Mouse (Mus musculus) MEL (cell line): ENCODE results near the gene Pcx. TPM values are rescaled to one million over a fixed set of nuclear protein-coding genes. Genes with fewer than 3 reads are reported as not detected.

Source experiments
- DNase-seq: peaks from one replicate; pipeline ENCODE4 v3.0.0; 2011; ENCODE audit warnings: low read depth, low spot score
- H3K27ac ChIP-seq: 2 replicates; pipeline ENCODE4 v1.5.1; 2012; ENCODE audit warnings: low read depth, mild to moderate bottlenecking, control low read depth, low read length, moderate library complexity; ENCODE audit not compliant: control insufficient read depth
- H3K27me3 ChIP-seq, 2 experiments: fragments of 150-350 bp in 1 of 2; sonication (generic) in 1 of 2; 2 replicates each; pipeline ENCODE4 v1.6.1; 2012; ENCODE audit warnings: low read length in 2 of 2, mild to moderate bottlenecking in 2 of 2, improper control_type of control experiment in 1 of 2, moderate library complexity in 1 of 2; ENCODE audit not compliant: insufficient read depth in 2 of 2, control insufficient read depth in 1 of 2
- H3K36me3 ChIP-seq, 2 experiments: 2 replicates each; pipeline ENCODE4 v1.6.1; 2012 to 2014; ENCODE audit warnings: low read length in 2 of 2, improper control_type of control experiment in 1 of 2, inconsistent platforms in 1 of 2, mild to moderate bottlenecking in 1 of 2; ENCODE audit not compliant: insufficient read depth in 2 of 2, control insufficient read depth in 1 of 2
- H3K4me1 ChIP-seq, 2 experiments: fragments of 150-350 bp in 1 of 2; sonication (generic) in 1 of 2; 2 replicates each; pipeline ENCODE4 v1.6.1; 2012; ENCODE audit warnings: low read length in 2 of 2, improper control_type of control experiment in 1 of 2, mild to moderate bottlenecking in 1 of 2; ENCODE audit not compliant: insufficient read depth in 2 of 2, control insufficient read depth in 1 of 2
- H3K4me3 ChIP-seq, 2 experiments: fragments of 150-350 bp in 1 of 2; sonication (generic) in 1 of 2; 2 replicates each; pipeline ENCODE4 v1.5.1; 2012; ENCODE audit warnings: low read depth in 2 of 2, low read length in 2 of 2, mild to moderate bottlenecking in 2 of 2, moderate library complexity in 2 of 2, control low read depth in 1 of 2, improper control_type of control experiment in 1 of 2; ENCODE audit not compliant: control insufficient read depth in 1 of 2, insufficient read depth in 1 of 2
- H3K79me2 ChIP-seq: 2 replicates; pipeline ENCODE4 v1.6.1; 2012; ENCODE audit warnings: mild to moderate bottlenecking, low read length, moderate library complexity; ENCODE audit not compliant: control insufficient read depth, poor library complexity, insufficient read depth
- H3K9ac ChIP-seq: 2 replicates; pipeline ENCODE4 v1.6.1; 2012; ENCODE audit warnings: low read depth, mild to moderate bottlenecking, control low read depth, low read length, moderate library complexity; ENCODE audit not compliant: control insufficient read depth, poor library complexity, severe bottlenecking
- H3K9me3 ChIP-seq: fragments of 150-350 bp; sonication (generic); replicated peaks from 2 replicates; pipeline ENCODE4 v1.6.1; 2012; ENCODE audit warnings: mild to moderate bottlenecking, low read length, improper control_type of control experiment, moderate library complexity; ENCODE audit not compliant: insufficient read depth
- CHD1 ChIP-seq: IDR thresholded peaks from 2 replicates; pipeline ENCODE4 v1.6.1; 2012; ENCODE audit warnings: low read depth, mild to moderate bottlenecking, inconsistent platforms, low read length, improper control_type of control experiment
- CHD2 ChIP-seq: IDR thresholded peaks from 2 replicates; pipeline ENCODE4 v1.6.1; 2011; ENCODE audit warnings: low read length, improper control_type of control experiment
- GABPA ChIP-seq: IDR thresholded peaks from 2 replicates; pipeline ENCODE4 v1.6.1; 2012; ENCODE audit warnings: low read depth, mild to moderate bottlenecking, inconsistent platforms, low read length, improper control_type of control experiment, moderate library complexity
- HCFC1 ChIP-seq: IDR thresholded peaks from 2 replicates; pipeline ENCODE4 v1.6.1; 2012; ENCODE audit warnings: low read depth, mild to moderate bottlenecking, inconsistent platforms, low read length, improper control_type of control experiment, moderate library complexity
- JUND ChIP-seq: IDR thresholded peaks from 2 replicates; pipeline ENCODE4 v1.6.1; 2011; ENCODE audit warnings: low read depth, mild to moderate bottlenecking, improper control_type of control experiment, low read length
- KAT2A ChIP-seq: conservative IDR thresholded peaks from 2 replicates; pipeline ENCODE4 v1.6.1; 2012; ENCODE audit warnings: low read depth, low read length, improper control_type of control experiment, inconsistent platforms
- MAX ChIP-seq: IDR thresholded peaks from 2 replicates; pipeline ENCODE4 v1.6.1; 2011; ENCODE audit warnings: low read length, improper control_type of control experiment
- MXI1 ChIP-seq: IDR thresholded peaks from 2 replicates; pipeline ENCODE4 v1.6.1; 2011; ENCODE audit warnings: mild to moderate bottlenecking, low read depth, low read length, improper control_type of control experiment
- MYB ChIP-seq: IDR thresholded peaks from 2 replicates; pipeline ENCODE4 v1.6.1; 2011; ENCODE audit warnings: mild to moderate bottlenecking, low read depth, low read length, improper control_type of control experiment
- MYC ChIP-seq: IDR thresholded peaks from 2 replicates; pipeline ENCODE4 v1.6.1; 2011; ENCODE audit warnings: low read depth, mild to moderate bottlenecking, low read length, improper control_type of control experiment, moderate library complexity
- NELFE ChIP-seq: IDR thresholded peaks from 2 replicates; pipeline ENCODE4 v1.6.1; 2011; ENCODE audit warnings: low read depth, low read length, improper control_type of control experiment
- NRF1 ChIP-seq: IDR thresholded peaks from 2 replicates; pipeline ENCODE4 v1.6.1; 2014; ENCODE audit warnings: low read depth, mild to moderate bottlenecking, inconsistent platforms, low read length, improper control_type of control experiment, moderate library complexity; ENCODE audit not compliant: poor library complexity, insufficient read depth, severe bottlenecking
- POLR2A ChIP-seq, 2 experiments: IDR thresholded peaks; 2 replicates each; pipeline ENCODE4 v1.6.1; 2011 to 2012; ENCODE audit warnings: low read length in 2 of 2, mild to moderate bottlenecking in 2 of 2, control low read depth in 1 of 2, improper control_type of control experiment in 1 of 2, low read depth in 1 of 2, moderate library complexity in 1 of 2; ENCODE audit not compliant: control insufficient read depth in 1 of 2, insufficient read depth in 1 of 2, poor library complexity in 1 of 2
- POLR2AphosphoS2 ChIP-seq: IDR thresholded peaks from 2 replicates; pipeline ENCODE4 v1.6.1; 2011; ENCODE audit warnings: low read length, improper control_type of control experiment
- POLR2AphosphoS5 ChIP-seq: IDR thresholded peaks from 2 replicates; pipeline ENCODE4 v1.6.1; 2012; ENCODE audit warnings: low read depth, borderline replicate concordance, mild to moderate bottlenecking, inconsistent platforms, low read length, moderate library complexity, mixed read lengths
- RCOR1 ChIP-seq: IDR thresholded peaks from 2 replicates; pipeline ENCODE4 v1.6.1; 2012; ENCODE audit warnings: low read depth, mild to moderate bottlenecking, inconsistent platforms, low read length, improper control_type of control experiment
- SIN3A ChIP-seq: IDR thresholded peaks from 2 replicates; pipeline ENCODE4 v1.6.1; 2012; ENCODE audit warnings: low read length, improper control_type of control experiment, inconsistent platforms
- SMC3 ChIP-seq: IDR thresholded peaks from 2 replicates; pipeline ENCODE4 v1.6.1; 2011; ENCODE audit warnings: low read depth, low read length, improper control_type of control experiment
- TAL1 ChIP-seq: IDR thresholded peaks from 2 replicates; pipeline ENCODE4 v1.6.1; 2012; ENCODE audit warnings: mild to moderate bottlenecking, inconsistent platforms, low read length, moderate library complexity, mixed read lengths
- TCF12 ChIP-seq: IDR thresholded peaks from 2 replicates; pipeline ENCODE4 v1.6.1; 2014; ENCODE audit warnings: low read depth, mild to moderate bottlenecking, inconsistent platforms, low read length, improper control_type of control experiment, moderate library complexity
- UBTF ChIP-seq: IDR thresholded peaks from 2 replicates; pipeline ENCODE4 v1.6.1; 2012; ENCODE audit warnings: low read depth, mild to moderate bottlenecking, inconsistent platforms, low read length, improper control_type of control experiment, moderate library complexity, borderline replicate concordance; ENCODE audit not compliant: insufficient read depth
- USF1 ChIP-seq: IDR thresholded peaks from 2 replicates; pipeline ENCODE4 v1.6.1; 2014; ENCODE audit warnings: low read depth, mild to moderate bottlenecking, inconsistent platforms, low read length, improper control_type of control experiment, moderate library complexity
- ZC3H11A ChIP-seq: IDR thresholded peaks from 2 replicates; pipeline ENCODE4 v1.6.1; 2012; ENCODE audit warnings: low read depth, mild to moderate bottlenecking, inconsistent platforms, low read length, improper control_type of control experiment
- polyA plus RNA-seq, 2 experiments: library from polyadenylated mRNA; stranded (reverse) in 1 of 2; unstranded in 1 of 2; fragments of >175 nt in 1 of 2; fragments of >200 nt in 1 of 2; gene quantifications; 2 replicates each; pipeline versions ENCODE4 v1.2.1 to v1.2.4; 2012; ENCODE audit warnings: low replicate concordance in 2 of 2, low read depth in 1 of 2; ENCODE audit not compliant: insufficient read length in 2 of 2, insufficient read depth in 1 of 2, missing spikeins in 1 of 2
- total RNA-seq: library from RNA; depleted of rRNA; stranded (reverse); fragments of 300-350 nt; gene quantifications from 2 replicates; pipeline ENCODE4 v1.2.3, GENCODE M21; 2012

The Pcx gene
- total and polyA plus RNA-seq, 3 experiments: 7.2 to 7.9 TPM; not detected in 1

DNA sequence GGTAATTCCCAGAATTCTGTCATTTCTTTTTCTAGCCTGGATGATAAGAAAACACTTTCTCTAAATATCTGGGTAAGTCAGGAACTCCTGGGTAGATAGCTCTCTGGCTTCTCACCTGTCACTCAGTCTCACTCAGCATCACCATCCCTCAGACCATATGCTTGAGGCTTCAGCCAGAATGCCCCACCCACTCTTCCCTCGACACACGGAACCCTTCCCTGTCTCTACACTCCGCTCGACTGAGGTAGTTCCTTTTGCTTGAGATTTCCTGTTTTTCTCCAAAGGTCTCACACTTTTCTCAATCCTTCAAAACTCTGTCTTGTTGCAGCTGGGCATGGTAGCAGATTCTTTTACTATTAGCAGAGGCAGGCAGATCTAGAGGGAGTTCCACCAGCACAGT lies 28.9 kb upstream of the Pcx start:
- no peak for DNase-seq
- H3K4me3 ChIP-seq: no peak overlapping the region
- H3K27ac ChIP-seq: no peak overlapping the region
- H3K27me3 ChIP-seq: peaks cover 3 to 8% of the 10 kb centered on the region in 2 experiments
- no peak overlapping the region for H3K9ac ChIP-seq
- H3K79me2 ChIP-seq: no peaks in the 10 kb centered on the region
- no peaks in the 10 kb centered on the region for H3K9me3 ChIP-seq
- TF ChIP-seq HCFC1 (no peak), RCOR1 (no peak), MYB (no peak), USF1 (no peak), MYC (no peak), TCF12 (no peak), CHD2 (no peak), KAT2A (no peak), NELFE (no peak), POLR2AphosphoS2 (no peak), MXI1 (no peak), POLR2AphosphoS5 (no peak), UBTF (no peak), SIN3A (no peak), JUND (no peak), CHD1 (no peak), MAX (no peak), SMC3 (no peak), NRF1 (no peak)
- peaks cover 0 to 2% of the 10 kb centered on the region in 2 experiments; a peak in 1 of 4 replicates for H3K36me3 ChIP-seq
- H3K4me1 ChIP-seq: peaks cover 0 to 7% of the 10 kb centered on the region in 2 experiments; a peak in 1 of 4 replicates

DNA sequence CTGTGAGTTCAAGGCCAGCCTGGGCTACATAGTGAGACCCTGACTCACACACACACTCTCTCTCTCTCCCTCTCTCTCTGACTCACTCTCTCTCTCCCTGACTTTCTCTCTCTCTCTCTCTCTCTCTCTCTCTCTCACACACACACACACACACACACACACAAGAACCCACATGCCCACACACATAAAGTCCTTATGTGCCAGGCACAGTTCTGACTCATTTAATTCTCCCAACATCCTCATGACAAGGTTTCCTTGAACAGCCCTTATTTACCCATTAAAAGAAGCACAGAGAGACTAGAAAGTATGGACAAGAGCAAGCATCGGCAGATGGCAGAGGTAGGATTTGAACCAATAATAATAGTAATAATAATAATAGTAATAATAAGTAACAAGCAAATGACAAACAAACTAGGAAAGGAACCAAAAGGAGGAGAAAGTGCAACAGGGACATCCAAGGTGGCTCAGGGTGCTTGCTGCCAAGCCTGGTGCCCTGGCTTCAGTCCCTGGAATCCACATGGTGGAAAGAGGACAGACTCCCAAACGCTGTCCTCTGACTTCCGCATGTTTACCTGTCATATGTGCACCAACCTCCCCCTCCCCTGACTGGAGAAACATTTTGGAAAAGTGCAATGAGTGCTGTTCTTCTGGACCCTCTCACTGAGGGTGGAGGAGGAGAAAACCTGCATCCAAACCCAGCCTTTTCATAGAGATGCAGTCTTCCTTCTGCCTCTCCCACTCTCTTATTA lies 28.0 kb upstream of the Pcx start:
- peaks cover 0 to 7% of the 10 kb centered on the region in 2 experiments; a peak in 1 of 4 replicates for H3K4me1 ChIP-seq
- H3K9ac ChIP-seq: no peak overlapping the region
- no peak overlapping the region for H3K27ac ChIP-seq
- DNase-seq: no peak
- no peaks in the 10 kb centered on the region for H3K79me2 ChIP-seq
- H3K9me3 ChIP-seq: no peaks in the 10 kb centered on the region
- no peak overlapping the region for H3K4me3 ChIP-seq
- peaks cover 6 to 8% of the 10 kb centered on the region in 2 experiments for H3K27me3 ChIP-seq
- peaks cover 0 to 2% of the 10 kb centered on the region in 2 experiments; a peak in 1 of 4 replicates for H3K36me3 ChIP-seq
- TF ChIP-seq TAL1 (no peak), SIN3A (no peak), HCFC1 (no peak), POLR2A (IDR thresholded peaks at IDR 0.05; ENCODE audit: control insufficient read depth in 1 of 2, insufficient read depth in 1 of 2, low read depth in 1 of 2, low read length in 2 of 2, poor library complexity in 1 of 2) (no peak), MYC (no peak), CHD1 (no peak), MAX (no peak), ZC3H11A (no peak), KAT2A (no peak), GABPA (no peak), TCF12 (no peak)
